Mouse (Mus musculus) megakaryocyte, adult 5-6 weeks (primary cell): ENCODE results near the gene Stx8. TPM values are rescaled to one million over a fixed set of nuclear protein-coding genes. Genes with fewer than 3 reads are reported as not detected.

Experiments
- ATAC-seq: 2 replicates; pipeline ENCODE4 v1.8.0; 2016; ENCODE audit warnings: mild to moderate bottlenecking, inconsistent platforms; ENCODE audit not compliant: poor library complexity, severe bottlenecking
- total RNA-seq, 2 experiments: library from RNA; stranded (forward) in 1 of 2; stranded (reverse) in 1 of 2; fragments of 153-499, 151-499 nt in 1 of 2; fragments of 221-1000, 200-1000 nt in 1 of 2; gene quantifications; 2 replicates each; pipeline versions ENCODE4 v1.2.3 to v1.2.4; 2015 to 2017

Stx8 gene
- total RNA-seq, 2 experiments from 2014 or later = 23.3 to 58.9 TPM

- ATAC-seq = no peak
These were observed 169.4 kb downstream of the Stx8 start for GRCm38 (mm10) chr11:68135350-68135749.

GRCm38 (mm10) chr11:68136687-68137086 lies 170.7 kb downstream of the Stx8 start:
- no peak for ATAC-seq

DNA sequence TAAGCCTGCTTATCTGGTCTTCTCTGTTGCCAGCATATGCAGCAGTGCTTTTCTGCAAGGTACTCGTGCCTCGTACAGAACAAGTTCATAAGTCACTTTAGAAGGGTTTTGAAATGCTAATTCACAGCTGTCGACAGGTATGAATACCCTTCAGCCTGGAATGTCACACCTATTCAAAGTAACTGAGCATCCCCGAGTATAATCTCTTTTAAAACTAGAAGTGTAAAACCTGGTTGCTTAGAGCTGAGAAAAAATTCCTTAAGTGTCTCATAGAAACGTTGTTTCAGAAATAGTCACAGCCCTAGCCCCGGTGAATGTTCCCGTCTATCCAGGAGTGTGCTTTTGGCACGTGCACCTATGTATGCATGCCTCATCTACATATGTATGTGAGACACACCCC lies 176.3 kb downstream of the Stx8 start:
- ATAC-seq = no peak

DNA sequence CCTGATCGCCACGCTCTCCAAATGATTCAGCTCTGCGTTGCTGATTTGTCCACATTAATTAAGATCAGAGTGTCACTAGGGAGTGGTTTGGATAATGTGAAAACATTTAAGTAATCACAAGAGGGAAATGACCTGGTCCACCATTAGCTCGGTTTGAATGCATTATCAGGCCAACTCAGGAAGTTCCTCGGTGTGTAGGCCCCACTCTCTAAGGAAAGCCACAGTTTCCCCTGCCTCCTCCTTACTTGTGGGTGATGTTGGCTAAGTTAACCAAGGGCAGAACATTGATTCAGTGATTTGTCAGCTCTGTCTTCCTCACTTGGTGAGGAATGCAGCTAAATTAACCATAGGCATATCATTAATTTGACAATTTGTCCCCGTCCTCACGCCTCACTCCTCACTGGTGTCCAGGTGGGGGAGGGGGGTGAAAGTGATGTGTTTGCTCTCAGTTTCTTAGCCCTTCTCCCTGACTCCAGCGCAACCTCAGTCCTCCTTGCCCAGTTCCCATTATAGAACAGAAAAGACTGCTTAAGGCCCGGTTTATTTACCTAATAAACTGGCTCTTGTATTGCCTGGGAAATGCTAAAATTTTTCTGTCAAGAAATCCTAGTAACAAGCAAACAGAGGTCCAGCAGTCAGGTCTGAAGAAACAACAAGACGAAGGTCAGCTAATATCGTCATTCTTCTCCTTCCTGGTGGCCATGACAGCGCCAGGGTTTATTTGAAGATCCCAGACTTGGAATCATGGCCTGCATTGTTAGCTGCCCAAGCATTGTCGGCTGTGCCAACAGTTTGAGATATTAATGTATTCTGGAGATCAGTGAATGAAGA lies 178.5 kb downstream of the Stx8 start:
- no peak for ATAC-seq

GRCm38 (mm10) chr11:68145066-68145585 lies 179.1 kb downstream of the Stx8 start:
- no peak for ATAC-seq

- no peak for ATAC-seq
These were observed 179.8 kb downstream of the Stx8 start for GRCm38 (mm10) chr11:68145586-68146455.

DNA sequence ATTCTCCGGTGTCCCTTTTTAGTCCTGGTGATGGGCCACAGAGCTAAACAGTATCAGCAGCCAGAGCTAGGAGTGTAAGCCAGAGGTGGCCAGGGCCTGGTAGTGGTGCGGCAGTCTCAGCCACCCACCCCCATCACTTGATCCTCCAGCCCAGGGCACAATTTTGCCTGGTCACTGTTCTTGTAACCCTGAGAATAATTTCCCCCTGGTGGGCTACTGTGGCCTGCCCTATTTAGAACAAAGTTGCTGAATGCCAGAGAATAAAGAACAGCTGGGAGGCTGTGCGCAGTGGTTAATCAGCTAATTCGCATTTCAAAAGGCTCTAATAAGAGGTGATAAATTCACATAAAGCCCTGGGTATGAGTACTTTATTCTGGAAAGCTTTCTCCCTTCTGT lies 180.5 kb downstream of the Stx8 start:
- no peak for ATAC-seq

DNA sequence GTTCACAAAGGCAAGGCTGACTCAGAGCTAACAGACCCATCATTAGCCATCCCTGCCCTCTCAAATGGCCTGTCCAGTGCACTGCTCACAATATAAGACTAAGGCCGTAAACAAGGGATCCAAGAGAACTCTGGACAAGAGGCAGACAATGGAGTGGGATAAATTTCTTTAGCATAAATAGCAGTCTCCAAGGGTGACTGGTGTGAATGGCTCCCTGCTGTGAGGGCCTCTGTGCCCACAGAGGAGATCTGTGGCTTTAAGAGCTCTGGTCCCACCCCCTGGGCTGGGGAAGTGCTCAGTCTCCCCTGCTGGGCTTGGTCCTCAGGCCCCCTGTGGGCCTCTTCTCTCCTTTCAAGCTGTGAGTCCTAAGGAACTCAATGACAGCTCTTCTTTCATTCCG lies 184.9 kb downstream of the Stx8 start:
- ATAC-seq = no peak

GRCm38 (mm10) chr11:68155821-68156220 lies 189.8 kb downstream of the Stx8 start:
- no peak for ATAC-seq

DNA sequence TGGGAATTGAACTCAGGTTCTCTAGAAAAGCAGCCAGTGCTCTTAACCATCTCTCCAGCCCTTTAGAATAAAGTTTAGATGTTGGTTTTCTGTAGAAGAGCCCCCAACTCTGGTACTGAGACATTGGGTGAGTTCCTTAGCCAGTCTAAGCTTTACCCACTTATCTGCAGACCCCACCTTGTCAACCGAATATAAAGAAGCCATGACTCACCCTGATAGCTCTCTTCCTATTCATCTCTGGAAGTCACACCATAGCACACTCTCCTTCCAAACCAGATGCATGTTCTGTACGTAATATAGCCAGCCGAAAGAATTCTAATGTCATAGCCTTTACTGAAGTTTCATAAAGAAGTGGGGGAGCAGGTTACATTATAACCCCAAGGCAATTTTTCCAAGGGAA lies 192.2 kb downstream of the Stx8 start:
- ATAC-seq = no peak

DNA sequence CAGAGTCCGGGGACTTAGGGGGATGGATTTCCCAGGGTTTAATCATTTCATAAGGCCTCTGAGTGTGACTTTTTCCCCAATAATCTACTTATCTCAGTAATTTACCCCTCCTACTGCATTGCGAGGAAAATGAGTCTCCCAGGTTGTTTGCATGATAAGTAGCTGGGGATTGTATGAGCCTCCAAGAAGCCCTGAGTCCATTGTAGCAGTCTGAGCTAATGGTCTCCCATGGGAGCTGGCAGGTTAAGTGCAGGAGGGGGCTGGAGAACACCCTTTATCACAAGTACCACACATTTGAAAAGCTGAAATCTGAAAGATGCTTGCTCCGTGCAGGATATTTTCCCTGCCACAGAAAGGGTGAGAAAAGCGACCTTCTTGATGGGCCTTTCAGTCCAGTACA lies 193.9 kb downstream of the Stx8 start:
- no peak for ATAC-seq

- ATAC-seq = no peak
These were observed 198.4 kb downstream of the Stx8 start for GRCm38 (mm10) chr11:68164408-68164807.

- ATAC-seq = no peak
These were observed 202.4 kb downstream of the Stx8 start for GRCm38 (mm10) chr11:68168427-68168826.

- no peak for ATAC-seq
These were observed 206.1 kb downstream of the Stx8 start for GRCm38 (mm10) chr11:68171973-68172647.

- ATAC-seq = no peak
These were observed 206.7 kb downstream of the Stx8 start for GRCm38 (mm10) chr11:68172648-68173045.

DNA sequence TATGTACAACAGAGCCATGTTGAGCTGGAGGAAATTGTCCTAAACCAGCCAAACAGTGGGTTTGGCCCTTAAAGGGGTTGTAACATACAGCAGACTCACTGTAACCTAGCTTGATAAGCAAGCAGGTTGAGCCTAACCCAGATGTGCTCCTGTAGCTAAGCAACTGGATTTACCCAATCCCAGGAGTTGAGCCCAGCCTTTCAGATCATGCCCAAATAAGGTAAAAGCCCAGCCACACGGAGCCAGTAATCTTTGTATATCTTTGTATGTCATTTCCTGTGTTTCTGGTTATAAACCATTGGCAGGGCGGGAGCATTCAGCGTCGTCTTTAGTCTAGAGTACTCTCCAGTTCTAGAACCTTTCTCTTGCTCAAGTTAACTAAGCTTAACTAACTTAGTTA lies 210.6 kb downstream of the Stx8 start:
- no peak for ATAC-seq

DNA sequence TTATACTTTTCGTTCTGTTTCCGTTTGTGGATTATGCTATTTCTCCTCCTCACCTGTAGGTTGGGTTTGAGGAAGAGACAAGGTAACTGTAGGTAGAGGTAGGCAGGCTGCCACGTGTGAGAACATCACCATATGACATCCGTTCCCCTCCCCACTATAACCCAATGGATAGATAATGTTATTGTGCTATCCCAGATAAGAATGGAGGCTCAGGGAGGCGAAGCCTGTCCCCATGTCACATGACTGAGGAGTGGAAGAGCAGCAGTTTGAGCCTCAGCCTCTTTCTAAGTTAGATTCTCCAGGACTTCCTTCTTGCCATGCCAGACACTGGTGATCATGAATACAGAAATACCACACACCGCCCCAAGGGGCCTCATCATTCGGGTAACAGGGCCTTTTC lies 211.4 kb downstream of the Stx8 start:
- no peak for ATAC-seq

DNA sequence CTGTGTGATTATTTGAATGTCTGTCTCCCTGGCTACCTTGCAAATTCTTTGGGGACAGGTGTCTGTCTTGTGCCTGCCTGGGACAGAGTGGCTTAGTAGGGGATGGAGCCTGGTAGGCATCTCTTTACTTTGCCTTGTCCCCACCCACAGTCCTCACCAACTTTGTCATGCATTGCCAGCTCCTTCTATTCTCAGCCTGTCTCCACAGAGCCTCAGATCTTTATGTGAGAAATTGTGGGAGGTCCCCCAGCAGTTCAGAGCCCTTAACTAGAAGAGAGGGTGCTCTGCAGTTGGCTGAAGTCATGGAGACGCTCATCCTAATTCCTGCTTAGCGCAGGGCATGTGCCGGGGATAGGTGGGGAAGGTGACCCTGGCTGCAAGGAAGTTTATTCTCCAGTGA lies 219.7 kb downstream of the Stx8 start:
- no peak for ATAC-seq

DNA sequence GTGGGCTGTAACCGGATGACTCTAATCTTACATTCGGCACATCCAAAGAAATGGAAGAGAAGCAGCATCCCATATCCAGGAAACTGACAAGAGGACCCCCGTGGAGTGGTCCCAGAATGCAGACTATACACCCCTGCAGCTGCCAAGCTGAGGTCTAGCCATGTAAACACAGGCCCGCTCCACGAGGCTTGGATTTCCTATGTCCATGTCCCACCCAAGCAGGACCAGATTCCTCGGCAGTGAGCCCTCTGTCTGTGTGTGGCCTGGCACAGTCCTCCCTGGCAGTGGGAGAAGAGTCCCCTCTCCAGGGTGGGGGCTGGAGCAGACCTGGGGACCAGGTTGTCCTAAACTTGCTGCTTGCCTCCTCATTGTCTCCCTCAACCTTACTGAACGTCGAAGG lies 221.2 kb downstream of the Stx8 start:
- no peak for ATAC-seq

- no peak for ATAC-seq
These were observed 222.8 kb downstream of the Stx8 start for GRCm38 (mm10) chr11:68188695-68189201.

DNA sequence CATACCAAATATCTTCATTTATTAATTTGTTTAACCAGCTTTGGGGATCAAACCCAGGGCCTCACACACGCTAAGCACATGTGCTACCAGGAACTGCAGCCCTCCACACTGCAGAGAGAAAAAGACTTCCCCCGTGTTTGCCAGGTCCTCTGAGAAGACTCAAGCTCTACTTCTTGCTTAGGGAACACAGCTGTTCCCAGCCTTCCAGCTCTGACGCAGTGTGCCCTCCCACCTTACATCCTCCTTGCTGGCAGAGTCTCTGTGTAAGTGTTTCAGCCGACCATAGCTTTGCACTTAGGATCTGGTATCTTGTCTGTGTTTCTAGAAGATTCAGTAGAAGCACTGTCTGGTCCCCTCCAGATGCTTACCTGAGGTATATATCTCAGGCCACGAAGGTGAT lies 224.9 kb downstream of the Stx8 start:
- no peak for ATAC-seq
